Mouse (Mus musculus) stomach, postnatal 0 days (tissue): Measurements from ENCODE around the gene Lrrk1.

ENCODE experiments used
- CTCF ChIP-seq: IDR thresholded peaks from 2 replicates; pipeline ENCODE4 v1.5.1; 2016; ENCODE audit warnings: antibody characterized with exemption, low read depth, mild to moderate bottlenecking, moderate library complexity
- EP300 ChIP-seq: optimal IDR thresholded peaks from 2 replicates; pipeline ENCODE3; 2016; ENCODE audit warnings: antibody characterized with exemption

GRCm38 (mm10) chr7:66179120-66179581 lies 209.0 kb downstream of the Lrrk1 start:
- TF ChIP-seq CTCF: no peak
- TF ChIP-seq EP300: no peak
